Mouse (Mus musculus) MEL (cell line): Measurements from ENCODE around the gene L3mbtl4. TPM values are rescaled to one million over a fixed set of nuclear protein-coding genes. Genes with fewer than 3 reads are reported as not detected.

ENCODE experiments used
- DNase-seq: peaks from one replicate; pipeline ENCODE4 v3.0.0; 2011; ENCODE audit warnings: low read depth, low spot score
- H3K27ac ChIP-seq: 2 replicates; pipeline ENCODE4 v1.5.1; 2012; ENCODE audit warnings: low read depth, mild to moderate bottlenecking, control low read depth, low read length, moderate library complexity; ENCODE audit not compliant: control insufficient read depth
- H3K27me3 ChIP-seq, 2 experiments: fragments of 150-350 bp in 1 of 2; sonication (generic) in 1 of 2; 2 replicates each; pipeline ENCODE4 v1.6.1; 2012; ENCODE audit warnings: low read length in 2 of 2, mild to moderate bottlenecking in 2 of 2, improper control_type of control experiment in 1 of 2, moderate library complexity in 1 of 2; ENCODE audit not compliant: insufficient read depth in 2 of 2, control insufficient read depth in 1 of 2
- H3K36me3 ChIP-seq, 2 experiments: 2 replicates each; pipeline ENCODE4 v1.6.1; 2012 to 2014; ENCODE audit warnings: low read length in 2 of 2, improper control_type of control experiment in 1 of 2, inconsistent platforms in 1 of 2, mild to moderate bottlenecking in 1 of 2; ENCODE audit not compliant: insufficient read depth in 2 of 2, control insufficient read depth in 1 of 2
- H3K4me1 ChIP-seq, 2 experiments: fragments of 150-350 bp in 1 of 2; sonication (generic) in 1 of 2; 2 replicates each; pipeline ENCODE4 v1.6.1; 2012; ENCODE audit warnings: low read length in 2 of 2, improper control_type of control experiment in 1 of 2, mild to moderate bottlenecking in 1 of 2; ENCODE audit not compliant: insufficient read depth in 2 of 2, control insufficient read depth in 1 of 2
- H3K4me3 ChIP-seq, 2 experiments: fragments of 150-350 bp in 1 of 2; sonication (generic) in 1 of 2; 2 replicates each; pipeline ENCODE4 v1.5.1; 2012; ENCODE audit warnings: low read depth in 2 of 2, low read length in 2 of 2, mild to moderate bottlenecking in 2 of 2, moderate library complexity in 2 of 2, control low read depth in 1 of 2, improper control_type of control experiment in 1 of 2; ENCODE audit not compliant: control insufficient read depth in 1 of 2, insufficient read depth in 1 of 2
- H3K79me2 ChIP-seq: 2 replicates; pipeline ENCODE4 v1.6.1; 2012; ENCODE audit warnings: mild to moderate bottlenecking, low read length, moderate library complexity; ENCODE audit not compliant: control insufficient read depth, poor library complexity, insufficient read depth
- H3K9ac ChIP-seq: 2 replicates; pipeline ENCODE4 v1.6.1; 2012; ENCODE audit warnings: low read depth, mild to moderate bottlenecking, control low read depth, low read length, moderate library complexity; ENCODE audit not compliant: control insufficient read depth, poor library complexity, severe bottlenecking
- H3K9me3 ChIP-seq: fragments of 150-350 bp; sonication (generic); replicated peaks from 2 replicates; pipeline ENCODE4 v1.6.1; 2012; ENCODE audit warnings: mild to moderate bottlenecking, low read length, improper control_type of control experiment, moderate library complexity; ENCODE audit not compliant: insufficient read depth
- BHLHE40 ChIP-seq: IDR thresholded peaks from 2 replicates; pipeline ENCODE4 v1.6.1; 2012; ENCODE audit warnings: low read depth, mild to moderate bottlenecking, inconsistent platforms, low read length, improper control_type of control experiment, borderline replicate concordance
- CHD1 ChIP-seq: IDR thresholded peaks from 2 replicates; pipeline ENCODE4 v1.6.1; 2012; ENCODE audit warnings: low read depth, mild to moderate bottlenecking, inconsistent platforms, low read length, improper control_type of control experiment
- CTCF ChIP-seq, 3 experiments: IDR thresholded peaks in 2 of 3; conservative IDR thresholded peaks in 1 of 3; 2 replicates each; pipeline ENCODE4 v1.5.1; 2011 to 2012; ENCODE audit warnings: low read length in 3 of 3, low read depth in 2 of 3, mild to moderate bottlenecking in 2 of 3, improper control_type of control experiment in 1 of 3, inconsistent platforms in 1 of 3, mixed read lengths in 1 of 3, moderate library complexity in 1 of 3; ENCODE audit not compliant: control insufficient read depth in 1 of 3, insufficient read depth in 1 of 3, poor library complexity in 1 of 3, severe bottlenecking in 1 of 3
- ELF1 ChIP-seq: IDR thresholded peaks from 2 replicates; pipeline ENCODE4 v1.6.1; 2014; ENCODE audit warnings: low read depth, mild to moderate bottlenecking, inconsistent platforms, low read length, improper control_type of control experiment, moderate library complexity
- GATA1 ChIP-seq: IDR thresholded peaks from 2 replicates; pipeline ENCODE4 v1.6.1; 2011; ENCODE audit warnings: low read depth, low read length, improper control_type of control experiment
- JUND ChIP-seq: IDR thresholded peaks from 2 replicates; pipeline ENCODE4 v1.6.1; 2011; ENCODE audit warnings: low read depth, mild to moderate bottlenecking, improper control_type of control experiment, low read length
- MAFK ChIP-seq: IDR thresholded peaks from 2 replicates; pipeline ENCODE4 v1.6.1; 2011; ENCODE audit warnings: low read depth, mild to moderate bottlenecking, low read length, improper control_type of control experiment, borderline replicate concordance
- MAX ChIP-seq: IDR thresholded peaks from 2 replicates; pipeline ENCODE4 v1.6.1; 2011; ENCODE audit warnings: low read length, improper control_type of control experiment
- MXI1 ChIP-seq: IDR thresholded peaks from 2 replicates; pipeline ENCODE4 v1.6.1; 2011; ENCODE audit warnings: mild to moderate bottlenecking, low read depth, low read length, improper control_type of control experiment
- MYB ChIP-seq: IDR thresholded peaks from 2 replicates; pipeline ENCODE4 v1.6.1; 2011; ENCODE audit warnings: mild to moderate bottlenecking, low read depth, low read length, improper control_type of control experiment
- NELFE ChIP-seq: IDR thresholded peaks from 2 replicates; pipeline ENCODE4 v1.6.1; 2011; ENCODE audit warnings: low read depth, low read length, improper control_type of control experiment
- NRF1 ChIP-seq: IDR thresholded peaks from 2 replicates; pipeline ENCODE4 v1.6.1; 2014; ENCODE audit warnings: low read depth, mild to moderate bottlenecking, inconsistent platforms, low read length, improper control_type of control experiment, moderate library complexity; ENCODE audit not compliant: poor library complexity, insufficient read depth, severe bottlenecking
- POLR2AphosphoS5 ChIP-seq: IDR thresholded peaks from 2 replicates; pipeline ENCODE4 v1.6.1; 2012; ENCODE audit warnings: low read depth, borderline replicate concordance, mild to moderate bottlenecking, inconsistent platforms, low read length, moderate library complexity, mixed read lengths
- RCOR1 ChIP-seq: IDR thresholded peaks from 2 replicates; pipeline ENCODE4 v1.6.1; 2012; ENCODE audit warnings: low read depth, mild to moderate bottlenecking, inconsistent platforms, low read length, improper control_type of control experiment
- SMC3 ChIP-seq: IDR thresholded peaks from 2 replicates; pipeline ENCODE4 v1.6.1; 2011; ENCODE audit warnings: low read depth, low read length, improper control_type of control experiment
- UBTF ChIP-seq: IDR thresholded peaks from 2 replicates; pipeline ENCODE4 v1.6.1; 2012; ENCODE audit warnings: low read depth, mild to moderate bottlenecking, inconsistent platforms, low read length, improper control_type of control experiment, moderate library complexity, borderline replicate concordance; ENCODE audit not compliant: insufficient read depth
- ZNF384 ChIP-seq: IDR thresholded peaks from 2 replicates; pipeline ENCODE4 v1.6.1; 2012; ENCODE audit warnings: low read depth, mild to moderate bottlenecking, inconsistent platforms, low read length, improper control_type of control experiment
- polyA plus RNA-seq, 2 experiments: library from polyadenylated mRNA; stranded (reverse) in 1 of 2; unstranded in 1 of 2; fragments of >175 nt in 1 of 2; fragments of >200 nt in 1 of 2; gene quantifications; 2 replicates each; pipeline versions ENCODE4 v1.2.1 to v1.2.4; 2012; ENCODE audit warnings: low replicate concordance in 2 of 2, low read depth in 1 of 2; ENCODE audit not compliant: insufficient read length in 2 of 2, insufficient read depth in 1 of 2, missing spikeins in 1 of 2
- total RNA-seq: library from RNA; depleted of rRNA; stranded (reverse); fragments of 300-350 nt; gene quantifications from 2 replicates; pipeline ENCODE4 v1.2.3, GENCODE M21; 2012

The L3mbtl4 gene
- total and polyA plus RNA-seq, 3 experiments: not detected

GRCm38 (mm10) chr17:68758936-68759335 lies 485.3 kb downstream of the L3mbtl4 start:
- H3K9me3 ChIP-seq: no peaks in the 10 kb centered on the region
- no peaks in the 10 kb centered on the region for H3K36me3 ChIP-seq
- TF ChIP-seq ZNF384 (no peak), MYB (no peak), MAFK (no peak), BHLHE40 (no peak), GATA1 (no peak), SMC3 (no peak), RCOR1 (no peak), MAX (no peak), CHD1 (no peak), POLR2AphosphoS5 (no peak), JUND (no peak)
- no peaks in the 10 kb centered on the region for H3K79me2 ChIP-seq
- no peak overlapping the region for H3K9ac ChIP-seq
- no peaks in the 10 kb centered on the region for H3K4me1 ChIP-seq
- no peak overlapping the region for H3K27ac ChIP-seq
- H3K4me3 ChIP-seq: no peak overlapping the region
- DNase-seq: no peak
- no peaks in the 10 kb centered on the region for H3K27me3 ChIP-seq

GRCm38 (mm10) chr17:68759978-68760377 lies 486.4 kb downstream of the L3mbtl4 start:
- Histone ChIP-seq H3K4me1 (no peaks in the 10 kb centered on the region), H3K4me3 (no peak overlapping the region), H3K36me3 (no peaks in the 10 kb centered on the region), H3K9me3 (no peaks in the 10 kb centered on the region), H3K27me3 (no peaks in the 10 kb centered on the region), H3K27ac (no peak overlapping the region), H3K9ac (no peak overlapping the region), H3K79me2 (no peaks in the 10 kb centered on the region)
- no peak for DNase-seq
- no peak for TF ChIP-seq UBTF
- no peak for TF ChIP-seq ELF1
- TF ChIP-seq MXI1: no peak
- TF ChIP-seq NRF1: no peak
- no peak for TF ChIP-seq NELFE
- TF ChIP-seq CTCF (IDR thresholded peaks at IDR 0.05 in 2 of 3, conservative IDR thresholded peaks at IDR 0.05 in 1 of 3; ENCODE audit: control insufficient read depth in 1 of 3, insufficient read depth in 1 of 3, low read depth in 2 of 3, low read length in 3 of 3, poor library complexity in 1 of 3, severe bottlenecking in 1 of 3): no peak
